Mouse (Mus musculus): ENCODE results near the gene Dse.
"Not testable (repeated sequence)": the region's sequence is repeated elsewhere in the genome, so short reads cannot be mapped to it uniquely, and the experiment has no call there.

Gene Dse

DNA sequence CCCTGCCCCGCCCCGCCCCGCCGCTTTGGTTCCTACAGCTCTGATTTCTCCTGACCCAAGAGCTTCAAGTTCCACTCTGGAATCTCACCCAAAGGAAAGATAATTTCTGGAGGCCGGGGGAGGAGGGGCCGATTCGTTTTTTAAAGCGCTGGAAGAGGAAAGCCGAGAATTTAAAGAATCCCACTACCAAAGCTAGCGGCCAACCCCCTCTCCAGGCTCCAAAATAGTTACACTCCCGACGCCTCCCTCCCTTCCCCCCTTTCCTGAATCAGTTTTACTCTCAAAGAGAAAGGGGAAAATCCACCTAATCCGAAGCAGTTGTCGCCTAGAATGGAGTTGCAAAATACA lies at the start of gene Dse:
Gene Dse, minus strand, starts transcription at position 213 of the 348 bp plus-strand sequence.
- no peak for DNase-seq

DNA sequence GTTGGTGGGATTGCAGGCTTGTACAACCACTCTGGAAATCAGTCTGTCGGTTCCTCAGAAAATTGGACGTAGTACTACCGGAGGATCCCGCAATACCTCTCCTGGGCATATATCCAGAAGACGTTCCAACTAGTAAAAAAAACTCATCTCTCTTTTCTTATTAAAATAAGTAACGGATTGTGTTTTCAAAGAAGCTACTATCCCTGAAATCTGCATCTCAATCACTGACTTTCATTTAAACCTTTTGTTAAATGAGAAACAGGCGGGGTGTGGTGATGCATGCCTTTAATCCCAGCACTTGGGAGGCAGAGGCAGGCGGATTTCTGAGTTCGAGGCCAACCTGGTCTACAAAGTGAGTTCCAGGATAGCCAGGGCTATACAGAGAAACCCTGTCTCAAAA lies 45.3 kb upstream of the Dse start:
- DNase-seq: not testable (repeated sequence)

DNA sequence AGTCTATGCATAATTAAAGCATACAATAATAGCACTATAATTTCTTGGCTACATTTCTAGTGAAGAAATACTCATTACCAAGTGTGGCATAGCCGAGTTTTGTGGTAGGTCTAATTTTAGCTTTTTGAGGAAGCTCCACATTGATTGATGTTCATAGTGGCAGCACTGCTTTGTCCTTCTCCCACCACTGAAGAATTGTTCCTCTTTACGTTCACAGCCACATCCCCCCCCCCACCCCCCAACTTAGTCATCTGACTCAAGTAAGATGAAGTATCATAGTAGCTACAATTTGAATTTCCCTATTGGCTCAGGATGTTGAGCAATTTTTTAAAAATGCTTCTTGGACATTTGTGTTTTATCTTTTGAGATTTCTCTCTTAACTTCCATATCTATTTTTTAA lies 42.1 kb upstream of the Dse start:
- no peak for DNase-seq

DNA sequence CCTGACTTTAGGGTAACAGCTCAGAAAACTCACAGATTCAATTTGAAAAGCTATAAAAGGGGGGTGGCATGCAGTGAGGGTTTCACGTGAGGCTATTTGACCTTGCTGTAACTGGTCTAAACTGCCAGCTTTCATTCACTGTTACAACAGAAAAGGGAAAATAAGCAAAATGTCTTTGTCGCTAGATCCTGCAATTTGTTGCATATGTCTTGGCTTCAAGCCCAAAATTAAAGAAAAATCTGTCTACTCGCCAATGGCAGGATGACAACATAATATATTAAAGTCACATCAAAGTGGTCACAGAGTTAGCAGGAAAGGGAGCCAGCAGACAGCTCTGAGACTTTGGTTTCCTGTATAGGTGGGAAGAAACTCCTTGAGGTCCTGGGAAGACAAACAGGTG lies 40.2 kb upstream of the Dse start:
- no peak for DNase-seq

DNA sequence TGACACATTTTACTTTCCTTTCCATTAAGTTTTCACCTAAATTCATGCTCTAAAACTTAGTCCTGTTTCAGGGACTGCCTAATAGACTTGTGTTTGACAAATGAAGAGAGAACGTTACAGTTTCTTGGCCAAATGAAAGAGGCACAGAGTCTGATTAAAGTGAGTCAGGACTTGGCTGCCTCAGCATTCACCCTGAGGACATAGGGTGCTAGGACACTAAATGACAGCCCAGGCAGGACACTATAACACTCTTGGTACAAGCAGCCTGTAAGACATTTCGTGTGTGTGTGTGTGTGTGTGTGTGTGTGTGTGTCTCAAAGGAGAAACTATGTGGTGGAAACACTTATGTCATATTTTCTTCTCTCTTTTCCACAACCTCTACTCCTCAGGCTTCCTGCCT lies 38.6 kb upstream of the Dse start:
- peak; percentile 34 to 57 for DNase-seq

DNA sequence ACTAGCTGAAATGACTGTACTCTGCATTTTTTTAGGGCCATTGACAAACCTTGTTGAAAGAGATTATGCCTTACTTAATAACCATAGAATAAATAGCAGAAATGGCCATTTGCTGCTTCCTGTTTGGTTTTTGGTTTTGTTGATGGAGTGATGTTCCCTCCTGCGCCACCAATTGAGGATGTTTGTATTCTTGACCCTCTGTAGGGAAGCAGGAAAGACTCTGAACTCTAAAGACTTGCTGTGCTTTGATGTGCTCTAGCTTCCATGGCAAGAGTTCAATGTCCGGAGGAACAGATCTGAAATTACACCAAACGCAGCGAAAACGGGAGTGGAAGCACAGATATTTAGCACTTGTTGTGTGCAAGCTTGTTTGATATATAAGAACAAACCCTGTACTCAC lies 37.2 kb upstream of the Dse start:
- DNase-seq: no peak

DNA sequence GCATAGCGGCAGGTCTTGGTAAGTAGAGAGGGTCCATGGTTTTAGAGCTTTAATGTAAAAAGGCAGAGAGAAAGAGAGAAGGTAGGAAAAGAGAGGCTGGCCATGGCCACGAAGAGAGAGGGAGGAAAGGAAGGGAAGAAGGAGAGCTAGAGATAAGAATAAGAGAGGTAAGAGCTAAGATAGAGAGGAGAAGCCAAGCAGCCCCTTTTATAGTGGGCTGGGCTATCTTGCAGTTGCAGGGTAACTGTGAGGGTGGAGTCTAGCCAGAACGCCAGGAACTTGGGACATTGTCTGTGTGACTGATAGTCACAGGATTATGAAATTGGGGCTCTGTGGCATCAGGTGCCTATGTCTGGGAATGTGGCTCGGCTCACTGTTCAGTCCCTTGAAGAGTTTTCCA lies 31.0 kb upstream of the Dse start:
- DNase-seq: no peak

DNA sequence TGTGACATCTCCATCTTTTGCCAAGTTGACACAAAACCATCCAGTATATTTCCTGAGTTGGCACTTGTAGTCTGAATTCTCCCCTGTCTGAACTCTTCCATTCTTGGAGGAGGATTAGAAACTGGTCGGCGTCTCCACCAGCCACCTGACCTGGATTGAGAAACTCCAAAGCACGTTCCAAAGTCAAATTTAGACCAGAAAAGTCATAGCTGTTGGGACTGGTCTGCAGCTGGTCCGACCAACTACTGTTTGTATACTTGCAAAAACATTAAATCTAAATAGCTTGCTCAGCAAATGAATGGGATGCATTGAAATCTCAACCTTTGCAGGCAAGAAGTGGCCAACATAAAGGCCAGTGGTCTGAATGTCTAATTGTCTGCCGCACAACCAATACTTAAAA lies 29.1 kb upstream of the Dse start:
- DNase-seq: peak; percentile 17 to 40

DNA sequence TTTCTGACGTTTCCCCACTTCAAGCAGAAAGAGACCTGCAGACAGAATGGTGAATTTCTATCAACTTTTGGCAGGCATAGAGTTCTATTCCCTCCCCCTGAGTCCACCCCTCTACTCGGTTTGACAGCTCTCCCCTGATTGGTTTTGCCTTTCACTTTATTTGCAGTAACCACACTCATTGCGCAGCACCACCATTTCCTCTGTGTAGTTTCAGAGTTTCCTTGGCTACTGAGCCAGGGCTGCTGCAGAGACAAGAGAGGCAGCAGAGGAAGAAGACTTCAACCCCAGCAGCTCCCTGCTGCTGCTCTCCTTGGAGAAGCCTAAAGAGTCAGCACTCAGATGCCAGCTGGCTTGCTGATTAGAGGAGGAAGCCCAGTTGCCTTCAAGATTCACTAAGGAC lies 27.9 kb upstream of the Dse start:
- peak; percentile 7 to 10 for DNase-seq

DNA sequence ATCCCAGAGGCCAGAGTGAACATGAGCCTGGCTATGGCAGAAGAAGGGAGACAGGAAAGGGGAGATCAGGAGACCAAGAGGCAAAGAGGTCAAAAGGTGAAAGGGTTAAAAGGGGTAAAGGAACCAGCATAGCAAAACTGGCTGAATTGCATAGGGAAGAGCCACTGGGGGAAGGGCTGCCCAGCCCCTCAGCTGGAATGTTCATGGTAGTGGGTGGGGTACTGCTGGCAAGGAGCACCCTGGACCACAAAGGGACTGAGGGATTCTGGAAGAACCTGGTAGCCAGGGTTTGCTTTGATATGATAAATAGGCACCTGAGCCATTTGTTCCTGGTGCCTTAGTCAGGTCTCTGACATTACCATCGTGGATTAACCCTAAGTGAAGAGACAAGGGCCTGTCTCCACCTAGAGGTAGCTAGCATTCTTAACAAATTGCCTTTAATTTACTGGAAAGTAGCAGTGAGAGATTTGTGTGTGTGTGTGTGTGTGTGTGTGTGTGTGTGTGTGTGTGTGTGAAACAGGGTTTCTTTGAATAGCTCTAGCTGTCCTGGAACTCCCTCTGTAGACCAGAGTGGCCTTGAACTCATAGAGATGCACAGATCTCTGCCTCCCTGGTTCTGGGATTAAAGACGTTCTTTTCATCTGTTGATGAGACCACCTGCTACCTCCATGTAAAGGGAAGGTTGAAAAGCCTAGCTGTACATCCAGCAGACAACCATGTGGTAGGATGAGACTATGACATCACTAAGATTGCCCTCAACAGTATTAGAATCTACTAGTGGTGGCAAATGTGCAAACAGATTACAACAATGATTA lies 26.6 kb upstream of the Dse start:
- no peak for DNase-seq

DNA sequence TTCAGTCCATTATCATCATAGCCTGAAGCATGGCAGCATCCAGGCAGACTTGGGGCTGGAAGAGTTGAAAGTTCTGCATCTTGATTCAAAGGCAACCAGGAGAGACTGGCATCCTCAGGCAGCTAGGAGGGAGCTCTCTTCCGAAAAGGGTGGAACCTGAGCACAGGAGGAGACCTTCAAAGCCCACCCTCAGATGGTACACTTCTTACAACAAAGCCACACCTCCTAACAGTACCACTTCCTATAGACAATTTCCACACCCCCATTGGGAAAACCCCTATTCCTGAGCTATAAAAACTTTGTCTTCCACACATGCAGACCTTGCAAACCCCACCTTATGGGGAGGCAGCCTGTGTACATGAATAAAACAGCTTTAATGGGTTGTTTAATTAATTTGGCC lies 25.9 kb upstream of the Dse start:
- DNase-seq: no peak

DNA sequence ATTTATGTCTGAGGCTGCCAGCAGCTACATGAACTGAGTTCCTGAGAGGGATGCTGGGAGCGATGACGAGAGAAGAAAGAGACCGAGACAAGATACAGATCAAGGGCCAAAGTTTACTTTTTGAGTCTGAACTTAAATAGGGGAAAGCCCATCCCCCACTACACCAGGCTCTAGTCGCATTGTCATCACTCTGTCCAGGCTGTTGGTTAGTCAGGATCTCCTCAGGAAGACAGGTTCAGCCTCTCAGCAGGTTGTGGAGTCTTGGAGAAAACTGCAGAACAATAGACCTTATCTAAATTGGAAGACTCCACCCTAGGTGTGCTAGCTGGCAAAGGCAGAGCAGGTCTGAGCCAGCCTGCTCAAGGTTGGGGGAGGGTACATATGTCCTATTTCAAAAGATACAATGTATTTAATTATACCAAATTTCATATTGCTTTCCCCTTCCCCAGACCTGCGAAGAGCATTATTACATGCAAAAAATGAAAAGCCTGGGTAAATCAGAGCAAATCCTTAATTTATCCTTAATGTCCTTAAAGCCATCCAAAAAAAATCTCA lies 22.7 kb upstream of the Dse start:
- no peak for DNase-seq

DNA sequence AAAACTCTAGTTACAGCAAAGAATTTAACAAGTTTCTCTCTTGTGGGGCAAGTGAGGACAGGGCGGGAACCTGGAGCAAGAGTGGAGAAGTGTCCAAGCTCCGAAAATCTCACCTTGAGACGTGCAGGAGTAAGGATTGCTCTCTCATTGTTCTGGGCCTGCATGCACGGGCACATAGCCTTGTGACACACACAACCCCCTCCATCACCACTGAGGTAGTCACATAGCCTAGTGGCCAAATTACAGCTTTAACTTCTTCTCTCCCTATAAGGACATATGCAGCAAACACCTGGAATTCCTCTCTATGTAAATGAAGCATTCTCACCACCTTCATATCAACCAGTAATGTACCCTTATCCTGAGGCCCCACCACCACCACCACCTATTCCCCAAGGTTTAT lies 22.0 kb upstream of the Dse start:
- DNase-seq: no peak

DNA sequence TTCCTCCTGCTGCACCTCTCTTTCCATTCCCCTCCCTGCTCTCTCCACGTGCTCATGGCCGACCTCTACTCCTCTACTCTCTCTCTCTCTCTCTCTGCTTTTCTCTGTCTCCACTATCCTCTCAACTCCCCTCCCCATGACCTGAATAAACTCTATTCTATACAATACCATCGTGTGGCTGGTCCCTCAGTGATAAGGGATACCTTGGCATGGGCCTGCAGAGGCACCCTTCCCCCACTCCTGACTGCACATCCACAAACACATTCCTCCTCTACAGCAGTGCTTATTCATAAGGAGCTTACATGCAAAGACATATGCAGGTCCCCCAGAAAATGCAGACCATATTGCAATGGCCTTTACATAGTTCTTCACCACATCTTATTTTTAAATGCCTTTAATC lies 16.1 kb upstream of the Dse start:
- no peak for DNase-seq

DNA sequence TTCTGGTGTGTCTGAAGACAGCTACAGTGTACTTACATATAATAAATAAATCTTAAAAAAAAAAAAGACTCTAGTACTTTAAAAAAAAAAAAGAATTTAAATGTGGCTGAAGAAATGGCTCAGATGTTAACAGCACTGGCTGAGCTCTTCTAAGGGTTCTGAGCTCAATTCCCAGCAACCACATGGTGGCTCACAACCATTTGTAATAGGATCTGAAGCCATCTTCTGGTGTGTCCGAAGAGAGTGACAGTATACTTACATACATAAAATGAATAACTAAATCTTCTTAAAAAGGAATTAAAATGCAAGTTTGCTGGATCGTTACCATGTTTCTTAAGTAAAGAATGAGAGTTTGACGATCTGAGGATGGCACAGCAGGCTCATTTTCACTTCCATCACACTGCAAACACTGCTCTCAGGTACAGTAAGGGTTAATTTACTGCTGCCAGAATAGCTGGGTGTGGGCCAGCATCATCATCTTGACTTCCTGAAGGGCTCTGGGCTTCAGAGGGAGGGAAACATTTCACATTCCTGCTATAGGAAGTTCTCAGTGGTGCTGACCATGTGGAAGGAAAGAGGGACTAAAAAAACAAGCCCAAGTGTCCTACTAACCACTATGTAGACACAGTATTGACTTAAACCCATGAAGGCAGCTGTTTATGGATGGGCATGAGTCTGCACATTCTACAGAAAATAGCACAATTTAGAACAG lies 14.6 kb upstream of the Dse start:
- DNase-seq: no peak

DNA sequence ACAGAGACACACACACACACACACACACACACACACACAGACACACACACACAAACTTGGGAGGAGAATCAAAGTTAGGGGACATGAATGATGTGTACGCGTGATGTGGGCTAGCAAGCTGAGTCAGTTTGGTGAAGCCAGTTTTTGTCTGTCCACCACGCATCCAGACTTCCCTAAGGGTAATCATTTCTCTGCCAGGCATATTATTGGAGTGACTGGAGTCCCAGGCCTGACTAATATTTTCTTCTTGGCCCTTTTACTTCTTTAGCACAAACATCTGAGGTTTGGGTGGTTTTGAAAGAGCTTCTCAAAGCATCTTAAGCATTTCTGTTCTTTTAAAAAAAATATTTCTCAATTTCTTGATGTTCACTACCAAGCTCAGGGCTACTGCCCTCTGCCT lies 10.7 kb upstream of the Dse start:
- DNase-seq: no peak

DNA sequence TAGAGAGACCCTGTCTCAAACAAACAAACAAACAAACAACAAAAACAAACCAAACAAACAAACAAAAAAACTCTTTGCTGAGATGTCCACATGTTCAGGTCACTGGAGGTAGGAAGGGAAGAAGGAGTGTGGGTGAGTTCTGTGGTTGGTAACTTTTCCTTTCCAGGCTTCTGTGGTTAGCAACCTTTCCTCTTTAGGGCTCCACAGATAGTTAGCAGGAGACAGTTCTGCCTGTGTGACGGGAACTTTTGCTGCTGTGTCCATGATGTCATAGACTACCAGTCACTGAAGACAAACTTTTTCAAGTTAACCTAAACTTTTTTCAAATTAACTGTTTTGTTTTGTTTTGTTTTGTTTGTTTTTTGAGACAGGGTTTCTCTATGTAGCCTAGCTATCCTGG lies 8.2 kb upstream of the Dse start:
- no peak for DNase-seq

DNA sequence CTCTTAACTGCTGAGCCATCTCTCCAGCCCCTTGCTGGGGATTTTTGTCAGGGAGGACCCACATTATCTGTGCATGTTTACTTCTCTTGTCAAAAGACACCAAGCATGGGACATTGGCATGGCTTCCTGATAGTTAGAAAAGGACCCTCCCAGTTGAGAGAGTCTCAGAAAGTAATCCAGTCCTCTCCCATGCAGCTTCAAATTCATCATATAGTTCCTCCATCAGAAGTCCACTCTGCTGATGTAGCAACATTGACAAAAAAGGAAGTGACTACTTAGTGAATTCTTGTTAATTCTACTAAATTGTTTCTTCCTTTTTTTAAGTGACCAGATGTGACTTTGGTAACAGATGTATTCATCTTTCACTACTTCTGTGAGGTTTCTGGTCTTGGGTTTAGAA lies 2.4 kb upstream of the Dse start:
- no peak for DNase-seq

DNA sequence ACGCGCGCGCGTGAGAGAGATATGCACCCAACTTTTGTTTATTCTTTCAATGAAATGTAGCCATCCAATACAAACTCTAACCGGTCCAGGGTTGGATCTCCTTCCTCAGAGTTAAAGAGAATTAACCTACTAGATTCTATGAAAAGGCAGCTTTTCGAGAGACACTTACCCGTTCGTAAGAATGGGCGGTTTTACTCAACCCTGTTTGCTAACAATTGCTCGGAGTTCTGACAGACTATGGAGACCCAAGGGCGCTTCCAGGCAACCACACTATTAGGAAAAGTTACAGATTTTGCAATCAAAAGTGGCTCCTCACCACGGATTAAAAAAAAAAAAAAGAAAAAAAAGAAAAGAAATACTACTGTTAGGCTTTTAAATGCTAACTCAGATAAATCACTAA lies 516 bp upstream of the Dse start:
- peak in 1 of 2 experiments; percentile 31 for DNase-seq

DNA sequence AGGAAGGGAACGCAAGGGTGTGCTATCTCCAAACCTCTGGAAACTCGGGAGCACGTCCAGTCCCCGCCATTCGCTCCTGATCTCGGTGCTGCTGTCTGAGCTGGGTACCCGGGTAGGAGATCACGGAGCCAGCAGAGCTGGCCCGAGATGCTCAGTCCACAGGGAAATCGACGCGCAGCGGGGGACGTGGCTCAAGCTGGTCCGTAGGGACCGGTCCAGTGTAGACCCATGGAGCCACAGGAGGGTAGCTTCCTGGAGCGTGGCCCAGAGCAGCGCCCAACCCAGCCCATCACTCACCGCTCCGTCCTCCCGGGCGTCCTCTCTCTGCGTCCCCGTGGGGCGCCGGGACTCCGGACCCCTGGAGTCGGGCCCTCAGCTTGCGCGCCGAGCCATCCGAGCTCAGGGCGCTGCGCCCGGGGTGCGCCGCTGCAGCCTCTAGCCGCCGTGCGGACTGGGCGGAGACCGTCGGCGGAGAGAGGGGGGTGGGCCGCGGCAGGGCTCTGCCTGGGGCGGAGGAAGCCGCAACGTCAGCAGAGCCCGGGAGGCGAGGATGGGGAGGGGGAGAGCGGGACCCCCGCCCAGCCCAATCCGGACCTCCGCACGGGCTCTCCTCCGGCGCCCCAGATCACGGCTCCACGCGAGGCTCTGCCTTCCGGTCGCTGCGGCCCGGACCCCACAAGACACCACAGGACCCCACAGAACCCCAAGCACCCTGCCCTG lies 572 bp downstream of the Dse start:
- peak; percentile 60 to 64 for DNase-seq

DNA sequence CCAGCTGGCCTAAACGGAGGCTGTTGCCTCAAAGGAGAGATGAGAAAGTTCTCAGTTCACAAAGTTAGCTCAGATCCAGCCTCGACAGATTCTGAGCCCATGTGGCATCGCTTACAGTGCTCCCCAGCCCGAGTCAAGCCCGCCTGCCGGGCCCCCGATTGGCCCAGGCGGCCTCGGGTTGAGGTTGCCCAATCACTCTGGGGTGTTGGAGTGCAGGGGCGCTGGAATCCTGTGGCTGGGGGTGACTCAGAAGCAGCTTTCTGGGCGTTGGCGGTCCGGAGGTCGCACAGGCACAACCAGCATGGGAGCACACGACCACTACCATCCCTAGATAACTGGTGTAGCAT lies 1.1 kb downstream of the Dse start:
- DNase-seq: peak; percentile 63 to 66

DNA sequence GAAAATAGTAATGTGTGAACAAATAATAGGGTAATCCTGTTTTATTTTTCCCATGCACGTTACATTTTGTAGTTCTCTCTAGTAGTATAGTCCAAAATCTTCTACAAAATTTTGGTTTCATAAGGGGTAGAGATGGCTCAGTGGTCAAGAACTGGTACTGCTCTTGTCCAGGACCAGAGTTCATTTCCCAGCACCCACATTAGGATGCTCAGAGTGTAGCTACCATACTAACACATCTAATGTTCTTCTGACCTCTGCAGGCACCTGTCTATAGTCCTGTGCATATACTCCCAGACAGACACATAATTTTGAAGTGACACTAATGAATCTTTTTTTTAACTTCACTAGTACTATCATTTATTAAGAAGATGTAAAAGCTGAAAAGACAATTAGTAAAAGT lies 1.7 kb downstream of the Dse start:
- DNase-seq: no peak

DNA sequence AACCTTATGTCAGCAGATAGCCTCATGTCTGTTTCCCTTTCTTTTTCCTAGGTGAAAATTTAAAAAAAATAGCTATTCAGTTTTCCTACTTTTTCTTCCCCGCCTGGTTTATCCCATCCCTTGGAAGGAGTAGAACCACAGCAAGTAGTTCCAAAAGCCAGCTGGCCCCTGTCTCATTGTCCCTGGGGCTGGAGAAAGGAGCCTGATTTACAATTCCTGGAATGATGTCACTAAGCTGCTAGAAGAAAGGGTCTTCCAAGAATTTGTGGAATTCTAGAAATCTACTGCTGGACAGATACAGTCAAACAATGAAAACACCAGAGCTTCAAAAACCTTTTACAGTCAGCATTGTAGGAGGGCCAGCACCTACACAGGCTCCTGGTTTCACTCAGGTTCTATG lies 6.8 kb downstream of the Dse start:
- DNase-seq: no peak

DNA sequence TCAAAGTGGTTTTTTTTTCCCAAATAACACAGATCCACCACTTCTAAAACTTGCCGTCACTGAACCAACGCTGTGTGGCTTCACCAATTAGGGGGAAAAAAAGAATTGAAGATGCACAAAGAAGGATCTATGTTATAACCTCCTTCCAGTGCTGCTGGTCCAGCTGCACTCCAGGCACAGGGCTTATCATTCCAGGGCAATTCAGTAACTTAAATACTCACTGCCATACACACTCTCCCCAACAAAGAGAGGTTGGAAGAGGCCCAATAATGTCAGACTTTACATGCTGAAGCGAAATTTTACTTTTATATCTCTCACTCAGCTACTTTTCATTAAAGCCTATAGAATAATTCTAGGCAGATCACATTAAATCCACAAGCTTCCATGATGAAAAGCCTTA lies 8.9 kb downstream of the Dse start:
- DNase-seq: no peak
